Mouse (Mus musculus) embryonic stem cell, embryonic (primary cell): ENCODE data around the gene Ppp6r3.

Experiments
- CTCF ChIA-PET, 4 experiments: fragments of 300-600 bp in 2 of 4; fragments of 350-600 bp in 2 of 4; sonication (Branson Sonifier 250); formaldehyde crosslinking; loops; one replicate each; lab custom pipeline; 2022; ENCODE audit warnings: inconsistent platforms in 2 of 4; lab: Charles Lee
- POLR2A ChIA-PET, 4 experiments: fragments of 300-600 bp in 2 of 4; fragments of 350-600 bp in 2 of 4; sonication (Branson Sonifier 250); formaldehyde crosslinking; loops; one replicate each; lab custom pipeline; 2022; ENCODE audit warnings: antibody characterized with exemption in 4 of 4, inconsistent platforms in 1 of 4; lab: Charles Lee

The Ppp6r3 gene

DNA sequence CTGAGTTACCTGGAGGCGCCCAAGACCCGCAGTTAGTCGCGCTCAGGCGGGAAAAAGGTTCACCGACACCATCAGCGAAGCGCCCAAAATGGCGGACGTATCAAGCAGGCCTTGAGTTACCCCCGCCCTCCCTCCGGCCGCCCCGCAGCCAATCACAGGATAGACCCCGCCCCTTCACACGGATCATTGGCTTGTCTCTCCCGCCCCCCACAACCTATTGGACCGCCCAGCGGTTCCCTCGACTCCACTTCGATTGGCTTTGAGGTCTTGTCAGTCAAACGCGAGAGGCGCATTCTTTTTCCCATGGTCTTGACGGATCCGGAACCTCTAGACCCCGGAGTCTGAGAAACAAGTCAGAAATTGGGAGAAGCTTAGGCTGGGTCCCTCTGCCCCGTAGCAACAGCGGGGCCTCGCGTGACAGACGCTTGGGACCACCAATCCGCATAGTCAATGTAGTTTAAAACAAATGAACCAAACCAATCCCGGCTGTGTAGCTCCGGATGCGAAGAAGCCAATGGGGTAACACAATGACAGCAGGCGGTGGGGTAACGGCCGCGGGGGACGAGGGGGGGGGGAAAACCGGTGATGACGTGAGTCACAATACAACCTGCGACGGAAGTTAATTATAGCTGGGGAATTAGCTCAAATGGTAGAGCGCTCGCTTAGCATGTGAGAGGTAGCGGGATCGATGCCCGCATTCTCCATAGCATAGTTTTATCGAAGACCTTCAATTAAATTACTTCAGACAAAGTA is at the start of gene Ppp6r3:
Gene Ppp6r3, minus strand, starts transcription at position 118 of the 753 bp plus-strand sequence.
- POLR2A ChIA-PET = interaction anchor here (0.5 to 65.2 kb wide), 94 partner anchors 8 to 1773 kb away, joined by 3 to 1508 read pairs (median 4); partner anchors contain the start of genes 1810055G02Rik (in 3 of the 4), Cdk2ap2 (in 2 of the 4), Cpt1a (in 1 of the 4) and Lrp5 (in 1 of the 4)
- CTCF ChIA-PET = interaction anchor here (0.6 to 3.4 kb wide), 17 partner anchors 10 to 476 kb away, joined by 3 to 28 read pairs (median 4); partner anchors contain the start of gene 1810055G02Rik (in 1 of the 4)

- CTCF ChIA-PET = interaction anchor here (0.6 to 3.7 kb wide), 21 partner anchors 9 to 333 kb away, joined by 3 to 114 read pairs (median 3); partner anchors contain the start of gene 1810055G02Rik (in 1 of the 4)
- POLR2A ChIA-PET = interaction anchor here (0.7 to 7.7 kb wide), 13 partner anchors 9 to 239 kb away, joined by 3 to 35 read pairs (median 3); partner anchors contain the start of genes 1810055G02Rik (in 1 of the 4) and Ppp6r3 (in 1 of the 4)
Observed at GRCm38 (mm10) chr19:3625111-3625510, 49.6 kb upstream of the Ppp6r3 start.

DNA sequence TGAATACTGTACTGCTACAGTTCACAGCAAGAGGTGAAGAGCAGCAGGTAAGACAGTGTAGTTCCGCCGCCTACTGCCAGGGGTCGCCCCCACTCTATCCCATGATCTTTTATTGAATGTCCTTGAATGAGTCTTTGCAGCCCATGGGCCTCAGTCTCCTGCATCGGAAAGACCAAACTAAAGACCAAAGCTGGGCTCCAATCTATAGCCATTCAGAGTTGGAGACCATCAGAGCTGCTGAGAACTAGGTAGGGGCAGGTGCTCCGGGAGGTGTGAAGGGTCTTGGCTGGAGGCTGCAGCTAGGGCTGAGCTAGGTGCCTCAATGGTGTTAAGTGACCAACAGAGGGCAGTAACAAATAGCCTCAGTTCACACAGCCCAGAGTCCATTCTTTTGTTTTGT is 48.3 kb upstream of the Ppp6r3 start:
- POLR2A ChIA-PET = interaction anchor here in 3 of 4 experiments (0.7 to 7.7 kb wide), 17 partner anchors 8 to 98 kb away, joined by 3 to 35 read pairs (median 4); partner anchors contain the start of genes 1810055G02Rik (in 1 of the 3) and Ppp6r3 (in 1 of the 3)

GRCm38 (mm10) chr19:3623294-3623693 is 47.7 kb upstream of the Ppp6r3 start:
- CTCF ChIA-PET = interaction anchor here (0.5 to 3.8 kb wide), 58 partner anchors 9 to 1429 kb away, joined by 3 to 114 read pairs (median 4); partner anchors contain the start of gene 1810055G02Rik (in 2 of the 4)
- POLR2A ChIA-PET = interaction anchor here in 3 of 4 experiments (0.5 to 7.7 kb wide), 17 partner anchors 8 to 99 kb away, joined by 3 to 35 read pairs (median 4); partner anchors contain the start of genes 1810055G02Rik (in 1 of the 3) and Ppp6r3 (in 1 of the 3)

More for the DNA sequence above, 48.3 kb upstream of the Ppp6r3 start:
- CTCF ChIA-PET = interaction anchor here (0.5 to 3.7 kb wide), 58 partner anchors 9 to 332 kb away, joined by 3 to 114 read pairs (median 4); partner anchors contain the start of gene 1810055G02Rik (in 2 of the 4)

- POLR2A ChIA-PET = interaction anchor here in 2 of 4 experiments (1.0 to 7.7 kb wide), 2 partner anchors 33 to 98 kb away, joined by 5 to 35 read pairs; no protein-coding TSS in a partner anchor
- CTCF ChIA-PET = interaction anchor here in 3 of 4 experiments (1.4 to 3.8 kb wide), 5 partner anchors 98 to 103 kb away, joined by 4 to 23 read pairs (median 12); no protein-coding TSS in a partner anchor
Observed at GRCm38 (mm10) chr19:3620871-3621270, 45.3 kb upstream of the Ppp6r3 start.

DNA sequence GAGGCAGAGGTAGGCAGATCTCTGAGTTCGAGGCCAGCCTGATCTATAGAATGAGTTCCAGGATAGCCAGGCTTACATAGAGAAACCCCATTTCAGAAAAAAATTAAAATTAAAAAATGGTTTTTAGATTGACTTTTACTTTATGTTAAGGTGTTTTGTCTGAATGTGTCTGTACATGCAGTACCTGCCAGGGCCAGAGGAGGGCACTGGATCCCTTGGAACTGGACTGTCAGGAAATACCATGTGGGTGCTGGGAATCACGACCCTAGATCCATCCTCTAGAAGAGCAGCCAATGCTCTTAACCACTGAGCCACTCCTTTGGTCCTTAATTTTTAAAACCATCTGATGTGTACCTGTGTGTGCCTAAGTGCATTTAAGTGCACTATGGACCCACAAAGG is 43.8 kb upstream of the Ppp6r3 start:
- ChIA-PET CTCF (interaction anchor here (0.6 to 3.8 kb wide), 12 partner anchors 9 to 105 kb away, joined by 3 to 23 read pairs (median 4); no protein-coding TSS in a partner anchor), POLR2A (interaction anchor here in 2 of 4 experiments (0.6 to 7.7 kb wide), 6 partner anchors 10 to 100 kb away, joined by 3 to 35 read pairs (median 4); partner anchors contain the start of gene 1810055G02Rik (in 2 of the 2))

- POLR2A ChIA-PET = interaction anchor here in 1 of 4 experiments (2.1 kb wide), 1 partner anchor 10 kb away, joined by 9 read pairs; no protein-coding TSS in a partner anchor
- CTCF ChIA-PET = interaction anchor here in 1 of 4 experiments (1.6 to 2.8 kb wide), 2 partner anchors 10 to 28 kb away, joined by 3 to 10 read pairs; no protein-coding TSS in a partner anchor
Observed at GRCm38 (mm10) chr19:3613991-3614390, 38.4 kb upstream of the Ppp6r3 start.

GRCm38 (mm10) chr19:3612534-3613273 is 37.2 kb upstream of the Ppp6r3 start:
- ChIA-PET POLR2A (interaction anchor here in 2 of 4 experiments (0.6 kb wide), 2 partner anchors 10 to 197 kb away, joined by 3 read pairs; no protein-coding TSS in a partner anchor), CTCF (interaction anchor here in 1 of 4 experiments (2.8 kb wide), 1 partner anchor 11 kb away, joined by 10 read pairs; no protein-coding TSS in a partner anchor)

DNA sequence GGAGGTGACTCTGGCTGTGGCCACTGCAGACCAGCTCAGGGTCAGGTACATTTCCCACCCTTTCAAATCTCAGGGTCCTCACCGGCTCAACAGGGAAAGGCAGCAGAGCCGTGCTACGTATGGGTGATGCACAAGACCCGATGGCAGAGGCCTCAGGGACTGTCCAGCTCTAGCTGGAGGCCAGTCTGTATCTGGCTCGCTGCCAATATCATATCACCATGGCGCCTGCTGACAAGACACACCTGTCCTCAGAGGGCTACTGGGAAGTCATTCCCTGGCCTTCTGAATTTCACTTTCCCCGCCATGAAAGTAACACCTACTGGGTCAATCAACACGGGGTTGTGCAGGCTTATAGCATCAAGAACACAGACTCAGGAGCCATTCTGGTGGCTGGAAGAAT is 36.2 kb upstream of the Ppp6r3 start:
- POLR2A ChIA-PET = no interaction called here
- CTCF ChIA-PET = interaction anchor here in 1 of 4 experiments (1.1 kb wide), 1 partner anchor 14 kb away, joined by 3 read pairs; no protein-coding TSS in a partner anchor

DNA sequence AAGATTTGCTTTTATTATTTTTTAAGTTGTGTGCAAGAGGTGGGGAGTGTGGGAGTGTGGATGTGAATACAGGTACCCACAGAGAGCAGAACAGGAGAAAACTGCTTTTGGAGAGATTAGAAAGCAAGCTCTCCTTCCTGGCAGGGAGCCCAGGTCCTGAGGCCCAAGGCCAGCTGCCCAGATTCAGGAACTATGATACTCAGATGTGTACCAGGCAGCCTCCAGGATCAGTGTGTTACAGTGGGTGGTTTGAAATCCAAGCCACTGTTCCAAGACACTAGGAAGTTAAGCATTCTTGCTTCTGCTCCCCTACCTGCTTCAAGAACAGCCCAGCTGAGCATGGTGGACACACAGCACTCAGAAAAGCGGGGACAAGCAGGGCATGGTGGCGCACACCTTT is 35.3 kb upstream of the Ppp6r3 start:
- POLR2A ChIA-PET = interaction anchor here in 2 of 4 experiments (0.7 to 1.1 kb wide), 2 partner anchors 18 to 163 kb away, joined by 3 to 4 read pairs; no protein-coding TSS in a partner anchor
- CTCF ChIA-PET = interaction anchor here in 1 of 4 experiments (1.1 to 1.4 kb wide), 2 partner anchors 13 to 15 kb away, joined by 3 to 5 read pairs; no protein-coding TSS in a partner anchor

DNA sequence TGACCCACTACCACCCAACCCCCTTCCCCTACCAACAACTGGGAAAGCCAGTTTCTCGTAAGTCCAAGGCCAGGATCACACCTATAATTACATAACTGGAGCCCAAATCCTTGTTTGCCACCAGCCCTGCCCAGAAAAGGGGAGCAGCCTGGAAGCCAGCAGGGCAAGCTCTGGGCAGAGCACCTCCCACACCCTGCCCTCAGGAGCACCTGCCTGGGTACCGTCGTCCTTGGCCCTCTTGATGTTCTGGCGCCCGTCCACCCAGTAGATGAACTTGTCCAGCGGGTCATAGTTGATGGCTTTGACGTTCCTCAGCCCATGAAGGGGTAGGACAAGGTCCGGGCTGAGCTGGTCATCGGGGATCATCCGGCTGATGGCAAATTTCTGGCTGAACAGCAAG is 34.3 kb upstream of the Ppp6r3 start:
- POLR2A ChIA-PET = interaction anchor here in 1 of 4 experiments (0.5 kb wide), 1 partner anchor 12 kb away, joined by 3 read pairs; no protein-coding TSS in a partner anchor
- CTCF ChIA-PET = interaction anchor here in 1 of 4 experiments (1.4 kb wide), 1 partner anchor 14 kb away, joined by 5 read pairs; no protein-coding TSS in a partner anchor

DNA sequence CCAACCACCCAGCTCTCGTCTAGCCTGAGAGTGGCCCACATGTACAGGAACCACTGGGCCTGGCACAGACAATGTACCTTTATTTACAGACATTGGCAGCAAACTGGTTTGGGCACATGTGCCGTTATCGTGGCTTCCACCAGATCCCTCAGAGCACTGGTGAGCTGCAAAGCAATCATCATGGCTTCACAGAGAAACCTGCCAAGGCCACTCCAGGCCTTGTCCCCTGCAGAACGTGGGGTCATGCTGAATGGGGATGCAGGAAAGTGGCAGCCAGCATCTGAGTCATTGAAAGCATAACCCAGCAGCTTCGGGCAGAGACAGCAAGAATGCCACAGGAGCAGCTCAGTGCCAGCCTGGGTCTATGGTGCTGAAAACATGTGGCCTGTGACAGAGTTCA is 18.8 kb upstream of the Ppp6r3 start:
- POLR2A ChIA-PET = interaction anchor here in 2 of 4 experiments (0.6 to 65.2 kb wide), 4 partner anchors 18 to 170 kb away, joined by 3 to 1508 read pairs (median 4); no protein-coding TSS in a partner anchor
- CTCF ChIA-PET = interaction anchor here in 1 of 4 experiments (0.5 kb wide), 1 partner anchor 839 kb away, joined by 4 read pairs; no protein-coding TSS in a partner anchor

DNA sequence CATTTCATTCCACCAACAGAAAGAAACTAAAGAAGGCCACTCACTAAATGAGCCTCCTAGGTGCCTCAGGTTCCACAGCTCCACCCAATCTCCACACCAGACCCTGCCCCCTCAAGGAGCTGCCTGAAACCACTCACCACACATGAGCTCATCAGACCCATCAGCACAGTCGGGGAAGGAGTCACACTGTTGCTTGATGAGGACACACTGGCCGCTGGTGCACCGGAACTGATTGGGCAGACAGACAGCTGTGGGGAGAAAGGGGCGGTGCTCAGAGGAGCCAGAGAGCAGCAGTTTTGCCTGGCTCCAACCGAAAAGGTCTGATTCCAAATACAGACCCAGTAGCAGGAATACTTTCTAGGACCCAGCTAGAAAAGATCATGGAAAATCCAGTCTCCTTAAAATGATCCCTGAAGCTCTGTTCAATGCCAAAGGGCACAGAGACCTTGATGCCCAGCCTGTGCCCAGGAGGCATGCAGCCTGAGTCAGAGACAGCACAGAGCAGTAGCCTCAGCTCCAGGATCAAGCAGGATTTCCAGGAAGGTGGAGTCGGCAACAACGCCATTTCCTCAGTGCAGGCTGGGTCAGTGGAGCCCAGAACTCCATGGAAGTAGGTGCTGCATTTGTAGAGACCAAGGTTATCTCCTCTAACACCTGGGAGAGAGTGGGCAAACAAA is 18.0 kb upstream of the Ppp6r3 start:
- ChIA-PET CTCF (interaction anchor here in 1 of 4 experiments (0.6 kb wide), 1 partner anchor 220 kb away, joined by 3 read pairs; no protein-coding TSS in a partner anchor), POLR2A (interaction anchor here in 2 of 4 experiments (0.7 to 65.2 kb wide), 10 partner anchors 10 to 125 kb away, joined by 3 to 1508 read pairs (median 4); partner anchors contain the start of gene 1810055G02Rik (in 1 of the 2))

GRCm38 (mm10) chr19:3589968-3590367 is 14.4 kb upstream of the Ppp6r3 start:
- ChIA-PET POLR2A (interaction anchor here in 2 of 4 experiments (0.6 to 65.2 kb wide), 6 partner anchors 9 to 55 kb away, joined by 3 to 1508 read pairs (median 8); partner anchors contain the start of gene Ppp6r3 (in 2 of the 2)), CTCF (interaction anchor here in 3 of 4 experiments (0.6 to 2.1 kb wide), 8 partner anchors 8 to 374 kb away, joined by 3 to 8 read pairs (median 4); partner anchors contain the start of gene Ppp6r3 (in 1 of the 3))

DNA sequence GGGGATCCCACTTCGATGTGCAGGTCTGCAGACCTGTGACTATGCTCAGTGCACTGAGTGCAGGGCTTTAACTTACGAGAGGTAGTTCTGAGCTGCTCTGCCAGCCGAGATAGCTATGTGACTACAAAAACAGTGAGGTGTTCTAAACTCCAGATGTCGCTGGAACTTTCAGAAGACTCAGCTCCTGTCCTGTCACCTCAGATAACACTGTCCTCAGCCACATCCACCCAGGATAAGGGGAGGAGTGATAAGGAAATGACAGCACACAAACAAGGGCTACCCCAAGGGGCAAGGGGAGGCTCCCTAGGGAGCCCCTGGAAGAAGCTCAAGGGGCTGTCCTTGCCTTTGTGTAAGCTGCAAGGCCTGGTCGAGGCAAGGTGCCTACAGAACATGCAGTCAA is 14.0 kb upstream of the Ppp6r3 start:
- ChIA-PET CTCF (interaction anchor here (0.6 to 2.1 kb wide), 9 partner anchors 8 to 375 kb away, joined by 3 to 8 read pairs (median 4); partner anchors contain the start of gene Ppp6r3 (in 2 of the 4)), POLR2A (interaction anchor here in 2 of 4 experiments (0.9 to 65.2 kb wide), 8 partner anchors 8 to 130 kb away, joined by 3 to 1508 read pairs (median 4); partner anchors contain the start of gene Ppp6r3 (in 2 of the 2))
